Mouse (Mus musculus) megakaryocyte-erythroid progenitor cell, adult 5-6 weeks (primary cell): ENCODE measurements around the gene Dnal1. TPM values are rescaled to one million over a fixed set of nuclear protein-coding genes. Genes with fewer than 3 reads are reported as not detected.

Experiments used
- ATAC-seq: replicated peaks from 2 replicates; pipeline ENCODE4 v1.8.0; 2016; ENCODE audit warnings: mild to moderate bottlenecking, inconsistent platforms; ENCODE audit not compliant: severe bottlenecking, poor library complexity, low FRiP score, low TSS enrichment
- total RNA-seq, 2 experiments: library from RNA; stranded (forward) in 1 of 2; stranded (reverse) in 1 of 2; fragments of 200-1000, 215-1000 nt in 1 of 2; fragments of >200 nt in 1 of 2; fragmentation: Nextera tagmentation in 1 of 2; gene quantifications; 2 replicates each; pipeline ENCODE4 v1.2.3; 2014 to 2017

Dnal1 gene
- total RNA-seq, 2 experiments from 2014 or later, result 0.26 to 2.3 TPM

GRCm38 (mm10) chr12:84158156-84158555 is 44.0 kb downstream of the Dnal1 start:
- no peak for ATAC-seq

- ATAC-seq, result no peak
Observed at GRCm38 (mm10) chr12:84160491-84160890, 46.3 kb downstream of the Dnal1 start.

- ATAC-seq, result peak; percentile 27; the same call in 1 of the 2 replicates
Observed at GRCm38 (mm10) chr12:84161116-84161515, 47.0 kb downstream of the Dnal1 start.

- peak; percentile 41; the same call in 1 of the 2 replicates for ATAC-seq
Observed at GRCm38 (mm10) chr12:84161616-84162433, 47.7 kb downstream of the Dnal1 start.

GRCm38 (mm10) chr12:84163133-84163532 is 49.0 kb downstream of the Dnal1 start:
- ATAC-seq, result peak; percentile 66

GRCm38 (mm10) chr12:84163586-84164110 is 49.5 kb downstream of the Dnal1 start:
- ATAC-seq, result no peak

GRCm38 (mm10) chr12:84165631-84166373 is 51.6 kb downstream of the Dnal1 start:
- no peak for ATAC-seq

- no peak for ATAC-seq
Observed at GRCm38 (mm10) chr12:84170610-84171009, 56.4 kb downstream of the Dnal1 start.

GRCm38 (mm10) chr12:84172216-84172615 is 58.0 kb downstream of the Dnal1 start:
- ATAC-seq, result no peak

GRCm38 (mm10) chr12:84172862-84173261 is 58.7 kb downstream of the Dnal1 start:
- no peak for ATAC-seq

- ATAC-seq, result no peak
Observed at GRCm38 (mm10) chr12:84173309-84173915, 59.2 kb downstream of the Dnal1 start.

GRCm38 (mm10) chr12:84174190-84174811 is 60.1 kb downstream of the Dnal1 start:
- ATAC-seq, result no peak

- no peak for ATAC-seq
Observed at GRCm38 (mm10) chr12:84174871-84175270, 60.7 kb downstream of the Dnal1 start.

GRCm38 (mm10) chr12:84175659-84176061 is 61.5 kb downstream of the Dnal1 start:
- ATAC-seq, result peak; percentile 89

- ATAC-seq, result no peak
Observed at GRCm38 (mm10) chr12:84176126-84176769, 62.1 kb downstream of the Dnal1 start.

- no peak for ATAC-seq
Observed at GRCm38 (mm10) chr12:84176886-84177765, 63.0 kb downstream of the Dnal1 start.

- ATAC-seq, result no peak
Observed at GRCm38 (mm10) chr12:84178052-84178451, 63.9 kb downstream of the Dnal1 start.
